Mouse (Mus musculus) MEL (cell line): ENCODE measurements at regions not wholly inside any gene's neighbourhood (a gene's known extent, or its start where the extent isn't known, plus 50 kb on each side); places are given as distances from the start of the nearest gene placed in this dataset.

Experiments used
- DNase-seq: peaks from one replicate; pipeline ENCODE4 v3.0.0; 2011; ENCODE audit warnings: low read depth, low spot score
- H3K27ac ChIP-seq: 2 replicates; pipeline ENCODE4 v1.5.1; 2012; ENCODE audit warnings: low read depth, mild to moderate bottlenecking, control low read depth, low read length, moderate library complexity; ENCODE audit not compliant: control insufficient read depth
- H3K27me3 ChIP-seq, 2 experiments: fragments of 150-350 bp in 1 of 2; sonication (generic) in 1 of 2; 2 replicates each; pipeline ENCODE4 v1.6.1; 2012; ENCODE audit warnings: low read length in 2 of 2, mild to moderate bottlenecking in 2 of 2, improper control_type of control experiment in 1 of 2, moderate library complexity in 1 of 2; ENCODE audit not compliant: insufficient read depth in 2 of 2, control insufficient read depth in 1 of 2
- H3K36me3 ChIP-seq, 2 experiments: 2 replicates each; pipeline ENCODE4 v1.6.1; 2012 to 2014; ENCODE audit warnings: low read length in 2 of 2, improper control_type of control experiment in 1 of 2, inconsistent platforms in 1 of 2, mild to moderate bottlenecking in 1 of 2; ENCODE audit not compliant: insufficient read depth in 2 of 2, control insufficient read depth in 1 of 2
- H3K4me1 ChIP-seq, 2 experiments: fragments of 150-350 bp in 1 of 2; sonication (generic) in 1 of 2; 2 replicates each; pipeline ENCODE4 v1.6.1; 2012; ENCODE audit warnings: low read length in 2 of 2, improper control_type of control experiment in 1 of 2, mild to moderate bottlenecking in 1 of 2; ENCODE audit not compliant: insufficient read depth in 2 of 2, control insufficient read depth in 1 of 2
- H3K4me3 ChIP-seq, 2 experiments: fragments of 150-350 bp in 1 of 2; sonication (generic) in 1 of 2; 2 replicates each; pipeline ENCODE4 v1.5.1; 2012; ENCODE audit warnings: low read depth in 2 of 2, low read length in 2 of 2, mild to moderate bottlenecking in 2 of 2, moderate library complexity in 2 of 2, control low read depth in 1 of 2, improper control_type of control experiment in 1 of 2; ENCODE audit not compliant: control insufficient read depth in 1 of 2, insufficient read depth in 1 of 2
- H3K79me2 ChIP-seq: 2 replicates; pipeline ENCODE4 v1.6.1; 2012; ENCODE audit warnings: mild to moderate bottlenecking, low read length, moderate library complexity; ENCODE audit not compliant: control insufficient read depth, poor library complexity, insufficient read depth
- H3K9ac ChIP-seq: 2 replicates; pipeline ENCODE4 v1.6.1; 2012; ENCODE audit warnings: low read depth, mild to moderate bottlenecking, control low read depth, low read length, moderate library complexity; ENCODE audit not compliant: control insufficient read depth, poor library complexity, severe bottlenecking
- H3K9me3 ChIP-seq: fragments of 150-350 bp; sonication (generic); replicated peaks from 2 replicates; pipeline ENCODE4 v1.6.1; 2012; ENCODE audit warnings: mild to moderate bottlenecking, low read length, improper control_type of control experiment, moderate library complexity; ENCODE audit not compliant: insufficient read depth
- BHLHE40 ChIP-seq: IDR thresholded peaks from 2 replicates; pipeline ENCODE4 v1.6.1; 2012; ENCODE audit warnings: low read depth, mild to moderate bottlenecking, inconsistent platforms, low read length, improper control_type of control experiment, borderline replicate concordance
- CHD2 ChIP-seq: IDR thresholded peaks from 2 replicates; pipeline ENCODE4 v1.6.1; 2011; ENCODE audit warnings: low read length, improper control_type of control experiment
- E2F4 ChIP-seq: IDR thresholded peaks from 2 replicates; pipeline ENCODE4 v1.6.1; 2011; ENCODE audit warnings: low read depth, low read length, improper control_type of control experiment, borderline replicate concordance
- ELF1 ChIP-seq: IDR thresholded peaks from 2 replicates; pipeline ENCODE4 v1.6.1; 2014; ENCODE audit warnings: low read depth, mild to moderate bottlenecking, inconsistent platforms, low read length, improper control_type of control experiment, moderate library complexity
- EP300 ChIP-seq, 2 experiments: IDR thresholded peaks; 2 replicates each; pipeline ENCODE4 v1.6.1; 2011; ENCODE audit warnings: improper control_type of control experiment in 2 of 2, low read length in 2 of 2, low read depth in 1 of 2, mild to moderate bottlenecking in 1 of 2
- ETS1 ChIP-seq: IDR thresholded peaks from 2 replicates; pipeline ENCODE4 v1.6.1; 2012; ENCODE audit warnings: low read depth, mild to moderate bottlenecking, inconsistent platforms, low read length, improper control_type of control experiment, moderate library complexity
- GABPA ChIP-seq: IDR thresholded peaks from 2 replicates; pipeline ENCODE4 v1.6.1; 2012; ENCODE audit warnings: low read depth, mild to moderate bottlenecking, inconsistent platforms, low read length, improper control_type of control experiment, moderate library complexity
- HCFC1 ChIP-seq: IDR thresholded peaks from 2 replicates; pipeline ENCODE4 v1.6.1; 2012; ENCODE audit warnings: low read depth, mild to moderate bottlenecking, inconsistent platforms, low read length, improper control_type of control experiment, moderate library complexity
- JUND ChIP-seq: IDR thresholded peaks from 2 replicates; pipeline ENCODE4 v1.6.1; 2011; ENCODE audit warnings: low read depth, mild to moderate bottlenecking, improper control_type of control experiment, low read length
- MAFK ChIP-seq: IDR thresholded peaks from 2 replicates; pipeline ENCODE4 v1.6.1; 2011; ENCODE audit warnings: low read depth, mild to moderate bottlenecking, low read length, improper control_type of control experiment, borderline replicate concordance
- MAZ ChIP-seq: IDR thresholded peaks from 2 replicates; pipeline ENCODE4 v1.6.1; 2012; ENCODE audit warnings: low read depth, mild to moderate bottlenecking, inconsistent platforms, low read length, improper control_type of control experiment
- MYB ChIP-seq: IDR thresholded peaks from 2 replicates; pipeline ENCODE4 v1.6.1; 2011; ENCODE audit warnings: mild to moderate bottlenecking, low read depth, low read length, improper control_type of control experiment
- MYC ChIP-seq: IDR thresholded peaks from 2 replicates; pipeline ENCODE4 v1.6.1; 2011; ENCODE audit warnings: low read depth, mild to moderate bottlenecking, low read length, improper control_type of control experiment, moderate library complexity
- NELFE ChIP-seq: IDR thresholded peaks from 2 replicates; pipeline ENCODE4 v1.6.1; 2011; ENCODE audit warnings: low read depth, low read length, improper control_type of control experiment
- NRF1 ChIP-seq: IDR thresholded peaks from 2 replicates; pipeline ENCODE4 v1.6.1; 2014; ENCODE audit warnings: low read depth, mild to moderate bottlenecking, inconsistent platforms, low read length, improper control_type of control experiment, moderate library complexity; ENCODE audit not compliant: poor library complexity, insufficient read depth, severe bottlenecking
- RCOR1 ChIP-seq: IDR thresholded peaks from 2 replicates; pipeline ENCODE4 v1.6.1; 2012; ENCODE audit warnings: low read depth, mild to moderate bottlenecking, inconsistent platforms, low read length, improper control_type of control experiment
- SMC3 ChIP-seq: IDR thresholded peaks from 2 replicates; pipeline ENCODE4 v1.6.1; 2011; ENCODE audit warnings: low read depth, low read length, improper control_type of control experiment
- TAL1 ChIP-seq: IDR thresholded peaks from 2 replicates; pipeline ENCODE4 v1.6.1; 2012; ENCODE audit warnings: mild to moderate bottlenecking, inconsistent platforms, low read length, moderate library complexity, mixed read lengths
- USF2 ChIP-seq, 2 experiments: IDR thresholded peaks; 2 replicates each; pipeline ENCODE4 v1.6.1; 2011 to 2012; ENCODE audit warnings: improper control_type of control experiment in 2 of 2, low read length in 2 of 2, borderline replicate concordance in 1 of 2, inconsistent platforms in 1 of 2, low read depth in 1 of 2, mild to moderate bottlenecking in 1 of 2; ENCODE audit not compliant: insufficient read depth in 1 of 2
- ZC3H11A ChIP-seq: IDR thresholded peaks from 2 replicates; pipeline ENCODE4 v1.6.1; 2012; ENCODE audit warnings: low read depth, mild to moderate bottlenecking, inconsistent platforms, low read length, improper control_type of control experiment
- ZMIZ1 ChIP-seq: IDR thresholded peaks from 2 replicates; pipeline ENCODE4 v1.6.1; 2012; ENCODE audit warnings: low read depth, mild to moderate bottlenecking, inconsistent platforms, low read length, improper control_type of control experiment, moderate library complexity

DNA sequence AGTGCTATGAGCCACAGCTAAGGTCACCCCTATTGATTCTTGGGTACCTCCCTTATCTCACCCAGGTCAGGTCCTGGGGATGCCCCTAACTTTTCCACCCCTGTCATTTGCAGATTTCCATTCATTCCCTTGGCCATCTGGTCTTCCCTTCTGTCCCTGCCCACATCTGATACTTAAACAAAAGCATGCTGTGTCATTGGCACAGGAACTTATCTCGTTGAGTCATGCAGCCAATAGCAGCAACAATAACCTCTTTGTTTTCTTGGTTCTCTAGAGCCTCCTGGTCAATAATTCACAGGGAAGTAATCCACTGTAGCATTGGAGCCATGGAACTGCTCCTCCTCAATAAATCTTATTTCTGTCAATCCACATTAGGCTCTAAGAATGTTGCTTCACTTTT is 653.0 kb upstream of the Slc39a10 start:
- H3K4me1 ChIP-seq = no peaks in the 10 kb centered on the region
- H3K4me3 ChIP-seq = no peak overlapping the region
- H3K27me3 ChIP-seq = no peaks in the 10 kb centered on the region
- H3K27ac ChIP-seq = no peak overlapping the region
- H3K36me3 ChIP-seq = no peaks in the 10 kb centered on the region
- no peak for DNase-seq
- no peak for TF ChIP-seq HCFC1
- TF ChIP-seq CHD2 = no peak
- TF ChIP-seq GABPA = no peak
- no peak for TF ChIP-seq ZC3H11A
- no peak for TF ChIP-seq MAZ
- TF ChIP-seq MYB = no peak
- TF ChIP-seq SMC3 = no peak
- no peak for TF ChIP-seq E2F4
- H3K9me3 ChIP-seq = no peaks in the 10 kb centered on the region
- H3K79me2 ChIP-seq = no peaks in the 10 kb centered on the region
- no peak overlapping the region for H3K9ac ChIP-seq

DNA sequence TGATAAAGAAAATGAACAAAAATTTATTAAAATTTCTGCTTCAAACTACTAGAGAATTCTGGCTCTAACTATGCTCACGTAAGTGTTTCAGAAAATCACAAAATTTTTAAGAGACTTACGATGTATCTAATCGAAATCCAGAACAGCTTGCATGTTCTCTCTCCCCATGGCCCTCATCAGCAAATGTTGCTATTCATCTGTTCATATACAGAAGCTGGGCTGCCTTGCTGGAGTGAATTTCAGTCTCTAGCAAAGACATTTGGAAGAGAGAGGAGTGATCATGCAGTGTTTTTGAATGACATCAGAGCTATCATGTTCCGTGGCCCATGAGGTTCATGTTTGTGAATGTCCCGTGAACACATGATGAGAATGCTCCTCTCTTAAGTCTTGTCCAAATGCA is 618.8 kb upstream of the Slc39a10 start:
- no peak for DNase-seq
- Histone ChIP-seq H3K27ac (no peak overlapping the region), H3K79me2 (no peaks in the 10 kb centered on the region), H3K36me3 (no peaks in the 10 kb centered on the region), H3K9ac (no peak overlapping the region), H3K27me3 (no peaks in the 10 kb centered on the region), H3K9me3 (no peaks in the 10 kb centered on the region), H3K4me3 (no peak overlapping the region), H3K4me1 (no peaks in the 10 kb centered on the region)
- TF ChIP-seq EP300 (IDR thresholded peaks at IDR 0.05; ENCODE audit: low read depth in 1 of 2, low read length in 2 of 2) = no peak
- TF ChIP-seq MYB = no peak
- no peak for TF ChIP-seq ELF1
- TF ChIP-seq ZMIZ1 = no peak
- no peak for TF ChIP-seq BHLHE40
- TF ChIP-seq NRF1 = no peak
- TF ChIP-seq NELFE = no peak
- TF ChIP-seq SMC3 = no peak
- no peak for TF ChIP-seq RCOR1
- no peak for TF ChIP-seq USF2 (IDR thresholded peaks at IDR 0.05; ENCODE audit: borderline replicate concordance in 1 of 2, insufficient read depth in 1 of 2, low read depth in 1 of 2, low read length in 2 of 2)
- no peak for TF ChIP-seq MYC
- no peak for TF ChIP-seq MAFK
- TF ChIP-seq JUND = no peak
- TF ChIP-seq ETS1 = no peak
- TF ChIP-seq MAZ = no peak
- TF ChIP-seq TAL1 = no peak
